Mouse (Mus musculus): Measurements from ENCODE around the gene Clpx.

The Clpx gene

DNA sequence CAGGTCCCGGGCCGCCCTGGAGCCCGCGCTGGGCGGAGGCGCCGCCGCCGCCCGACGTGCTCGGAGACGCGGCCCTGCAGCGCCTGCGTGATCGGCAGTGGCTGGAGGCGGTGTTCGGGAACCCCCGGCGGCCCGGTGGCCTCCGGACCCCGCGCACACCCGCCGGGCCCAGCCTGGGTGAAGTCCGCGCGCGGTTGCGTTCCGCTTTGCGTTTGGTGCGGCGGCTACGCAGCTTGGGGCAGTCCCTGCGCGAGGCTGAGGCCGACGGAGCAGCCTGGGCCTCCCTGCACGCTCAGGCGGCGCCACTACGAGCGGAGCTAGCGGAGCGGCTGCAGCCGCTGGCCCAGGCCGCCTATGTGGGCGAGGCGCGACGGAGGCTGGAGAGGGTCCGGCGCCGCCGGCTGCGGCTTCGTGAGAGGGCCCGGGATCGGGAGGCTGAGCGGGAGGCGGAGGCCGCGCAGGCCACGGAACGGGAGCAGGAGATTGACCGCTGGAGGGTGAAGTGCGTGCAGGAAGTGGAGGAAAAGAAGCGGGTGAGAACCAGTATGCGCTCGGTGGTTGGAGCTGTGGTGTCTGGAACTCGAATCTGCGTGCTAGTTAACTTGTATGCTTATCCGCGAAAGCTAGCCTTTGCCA is 52.5 kb downstream of the Clpx start:
- peak; percentile 31 to 52 for DNase-seq (ENCODE audit: low spot score in 2 of 2)

DNA sequence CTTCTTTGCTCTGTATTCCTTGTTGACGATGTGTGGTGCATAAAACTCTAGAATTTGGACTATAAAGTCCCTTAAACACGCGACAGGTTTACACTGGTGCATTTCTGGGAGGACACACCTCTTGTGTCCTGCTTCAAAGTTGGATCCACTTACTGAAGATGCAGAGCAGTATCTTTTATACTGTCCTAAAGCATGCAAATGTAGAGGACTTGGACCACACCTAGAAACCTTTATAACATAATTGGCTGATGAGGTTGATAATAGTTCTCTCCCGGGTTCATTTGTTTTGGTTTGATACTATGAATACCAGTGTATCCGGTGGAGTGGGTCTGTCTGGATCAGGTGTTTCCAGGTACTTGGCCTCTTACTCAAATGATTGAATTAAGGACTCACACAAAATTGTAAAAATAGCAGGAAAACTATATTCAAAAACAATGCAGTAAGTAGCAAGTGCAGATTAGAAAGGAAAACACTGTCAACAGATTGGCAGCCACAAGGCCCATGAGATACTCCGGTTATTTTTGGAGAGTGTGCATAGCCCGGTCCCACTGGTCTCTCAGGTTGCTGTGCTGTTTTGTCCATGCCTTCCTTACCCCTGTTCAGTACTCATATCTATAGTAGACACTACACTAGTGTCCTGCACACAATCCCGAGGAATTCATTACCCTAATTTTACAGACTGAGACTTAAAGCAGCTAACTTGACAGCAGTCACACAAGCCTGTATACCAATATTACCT is 53.2 kb downstream of the Clpx start:
- DNase-seq (ENCODE audit: low spot score in 2 of 2) = no peak

DNA sequence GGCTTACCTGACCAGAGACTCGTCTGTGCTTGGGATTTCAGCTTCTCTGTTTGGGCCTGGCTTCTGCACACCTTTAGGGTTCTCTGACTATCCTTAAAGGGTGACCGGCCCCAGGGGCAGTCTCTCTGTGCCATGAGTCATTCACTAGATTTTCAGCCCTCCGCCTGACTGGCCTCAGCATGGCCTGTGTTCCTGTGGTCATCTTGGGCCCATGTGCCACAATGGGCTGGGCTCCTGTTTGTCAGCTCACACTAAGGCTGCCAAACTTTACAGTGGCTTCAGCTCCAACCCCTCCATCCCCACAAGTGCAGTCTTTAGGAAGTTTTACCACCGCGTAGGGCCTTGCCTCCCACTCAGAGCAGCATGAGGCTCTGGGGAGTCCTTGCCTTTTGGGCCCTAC is 59.2 kb downstream of the Clpx start:
- no peak for DNase-seq (ENCODE audit: low spot score in 2 of 2)

DNA sequence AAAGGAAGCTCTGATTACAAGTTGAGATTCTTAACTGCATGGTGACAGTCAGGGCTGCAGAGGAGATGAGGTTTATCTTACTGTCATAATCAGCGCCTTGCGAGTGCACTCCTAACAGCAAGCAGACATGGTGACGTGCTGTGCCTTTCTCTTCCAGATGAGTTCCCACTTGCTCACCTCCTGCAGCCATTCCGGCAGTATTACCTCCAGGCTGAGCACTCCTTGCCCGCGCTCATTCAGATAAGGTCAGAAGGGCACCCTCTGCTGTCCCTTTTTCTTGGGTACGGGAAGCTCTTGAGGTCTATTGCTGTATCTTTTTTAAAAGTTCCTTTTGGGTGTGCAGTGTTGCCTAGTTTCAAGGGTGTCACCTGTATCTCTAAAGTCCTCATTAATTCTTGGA is 62.5 kb downstream of the Clpx start:
- DNase-seq (ENCODE audit: low spot score in 2 of 2) = no peak

GRCm38 (mm10) chr9:65356971-65357370 is 62.9 kb downstream of the Clpx start:
- DNase-seq (ENCODE audit: low spot score in 2 of 2) = no peak

- DNase-seq (ENCODE audit: low spot score in 2 of 2) = no peak
Measured at GRCm38 (mm10) chr9:65358956-65359480, 65.0 kb downstream of the Clpx start.

DNA sequence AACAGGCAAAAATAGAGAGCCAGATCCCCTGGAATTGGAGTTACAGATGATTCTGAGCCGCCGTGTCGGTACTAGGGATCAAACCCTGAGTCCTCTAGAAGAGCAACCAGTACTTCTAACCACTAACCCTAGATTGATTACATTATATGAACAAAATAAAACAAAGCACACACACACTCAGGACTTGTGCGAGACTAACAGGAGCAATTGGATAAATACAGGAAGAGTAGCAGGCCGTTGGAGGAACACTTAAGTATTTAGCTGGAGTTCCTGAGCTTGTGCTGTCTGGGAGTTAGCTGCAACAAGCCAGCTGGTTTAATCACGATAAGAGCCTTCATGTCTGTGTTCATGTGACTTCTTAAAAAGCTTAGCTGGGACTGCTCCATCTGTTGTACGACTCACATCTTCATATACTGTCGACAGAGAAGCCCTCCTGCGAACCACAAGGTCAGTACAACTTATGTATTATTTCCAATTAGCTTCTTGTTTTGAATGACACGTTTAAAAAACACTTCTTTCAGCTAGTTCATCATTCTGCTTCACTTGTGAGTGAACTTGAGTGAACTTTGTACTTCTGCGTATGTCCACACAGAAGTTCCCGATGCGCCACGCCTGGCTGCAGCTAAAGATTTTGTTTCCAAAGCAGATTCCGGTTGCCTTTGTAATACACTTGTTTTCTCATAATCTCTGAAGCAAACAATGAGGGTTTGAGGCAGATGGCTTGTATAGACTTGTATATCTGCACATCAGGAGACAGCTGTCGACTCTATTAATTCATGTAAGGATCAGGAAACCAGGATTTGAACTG is 66.8 kb downstream of the Clpx start, which contains the start of gene Ubap1l:
TSS of gene Ubap1l (plus strand) at position 401 of the 808 bp plus-strand sequence.
- DNase-seq (ENCODE audit: low spot score in 2 of 2) = no peak

GRCm38 (mm10) chr9:65363684-65364083 is 69.6 kb downstream of the Clpx start:
- DNase-seq (ENCODE audit: low spot score in 2 of 2) = no peak

DNA sequence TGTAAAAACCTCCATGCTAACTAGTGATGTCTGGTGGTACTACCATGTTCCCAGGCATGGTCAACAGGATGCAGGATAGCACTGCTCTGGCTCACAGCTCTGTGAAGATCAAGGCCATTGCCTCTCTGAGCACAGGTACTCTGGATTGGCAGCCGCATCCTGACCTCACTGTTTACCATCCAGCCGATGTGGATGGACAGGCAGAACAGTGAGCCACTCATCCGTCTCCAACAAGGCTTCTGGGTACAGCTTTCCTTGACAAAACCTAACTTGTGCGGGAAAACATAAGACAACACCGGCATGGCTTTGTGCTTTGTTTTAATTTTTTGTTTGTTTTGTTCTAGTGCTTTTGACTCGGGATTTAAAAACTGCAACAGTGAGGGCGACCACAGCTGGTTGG is 71.7 kb downstream of the Clpx start:
- no peak for DNase-seq (ENCODE audit: low spot score in 2 of 2)

DNA sequence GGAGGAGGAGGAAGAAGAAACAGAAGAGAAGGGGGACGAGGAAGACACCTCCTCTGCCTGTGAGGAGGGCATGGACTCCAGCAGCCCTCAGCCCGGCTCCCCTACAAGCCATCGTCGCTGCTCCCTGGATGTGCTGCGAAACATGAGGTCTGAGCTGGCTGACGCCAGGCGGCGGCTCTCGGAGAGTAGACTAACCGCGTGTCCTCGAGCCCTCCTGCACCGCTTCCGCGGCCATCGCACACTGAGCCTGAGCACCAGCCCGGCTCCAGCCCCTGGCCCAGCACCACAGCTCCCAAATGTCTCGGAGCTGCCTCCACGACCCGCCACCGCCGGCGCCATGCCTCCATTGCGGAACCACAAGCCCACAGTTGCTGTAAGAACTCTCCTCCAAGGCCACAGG is 77.7 kb downstream of the Clpx start:
- DNase-seq (ENCODE audit: low spot score in 2 of 2) = no peak

GRCm38 (mm10) chr9:65372449-65372848 is 78.4 kb downstream of the Clpx start:
- DNase-seq (ENCODE audit: low spot score in 2 of 2) = peak; percentile 23

- DNase-seq (ENCODE audit: low spot score in 2 of 2) = no peak
Measured at GRCm38 (mm10) chr9:65374468-65375162, 80.6 kb downstream of the Clpx start.

DNA sequence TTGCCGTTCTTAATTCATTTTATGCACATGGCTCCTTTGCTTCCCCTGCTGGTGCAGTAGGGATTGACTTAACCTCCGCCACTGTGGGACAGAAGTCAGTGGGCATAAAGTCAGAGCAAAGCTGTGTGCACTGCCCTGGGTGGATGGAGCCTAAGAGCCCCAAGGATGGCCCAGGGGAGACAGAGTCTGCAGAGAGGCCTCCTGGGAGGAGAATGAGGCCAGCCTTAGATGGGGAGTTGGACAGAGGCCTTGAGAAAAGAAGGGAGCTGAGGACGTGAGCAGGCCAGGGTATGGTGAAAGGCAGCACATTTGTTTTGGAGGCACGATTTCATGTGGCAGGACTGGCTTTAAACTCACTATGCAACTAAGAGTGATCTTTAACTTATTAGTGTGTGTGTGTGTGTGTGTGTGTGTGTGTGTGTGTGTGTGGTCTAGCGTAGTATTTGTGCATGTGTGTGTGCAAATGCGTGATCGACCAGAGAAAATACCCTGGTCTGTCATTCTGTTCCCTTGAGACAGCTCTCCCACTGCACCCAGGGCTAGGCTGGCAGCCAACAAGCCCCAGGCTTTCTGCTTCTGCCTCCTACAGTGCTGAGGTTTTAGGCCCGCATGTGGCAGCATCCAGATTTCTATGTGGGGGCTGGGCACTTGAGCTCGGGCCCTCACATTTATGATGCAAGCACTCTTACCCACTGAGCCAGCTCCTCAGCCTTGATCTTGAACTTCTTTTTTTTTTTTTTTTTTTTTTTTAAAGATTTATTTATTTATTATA is 81.3 kb downstream of the Clpx start:
- peak; percentile 71 to 75 for DNase-seq (ENCODE audit: low spot score in 2 of 2)
